Mouse (Mus musculus) intestine, embryonic 14.5 days (tissue): ENCODE data around the gene Chmp2a. TPM values are rescaled to one million over a fixed set of nuclear protein-coding genes. Genes with fewer than 3 reads are reported as not detected.

Source experiments
- polyA plus RNA-seq: library from polyadenylated mRNA; unstranded; fragments of >200 nt; fragmentation: Nextera tagmentation; extraction: Ambion mirVana; gene quantifications from 2 replicates; pipeline ENCODE4 v1.2.1, GENCODE M21; 2014

The Chmp2a gene
- polyA plus RNA-seq, 1 experiment from 2014 or later = 161 TPM

Other genes starting within 250 kb of the Chmp2a start
- gene Zscan18, start 231.2 kb downstream of the Chmp2a start, polyA plus RNA-seq = 7.6 and 8.4 TPM in 2 replicates
- 15.1 and 16.2 TPM in 2 replicates for gene Zfp329, start 215.9 kb downstream of the Chmp2a start, polyA plus RNA-seq
- 28.7 and 29.5 TPM in 2 replicates for gene Zfp110, start 200.0 kb downstream of the Chmp2a start, polyA plus RNA-seq
- gene Zfp128, start 153.6 kb downstream of the Chmp2a start, polyA plus RNA-seq = 4.4 and 4.8 TPM in 2 replicates
- gene Zscan22, start 137.0 kb downstream of the Chmp2a start, polyA plus RNA-seq = 17.4 and 21.6 TPM in 2 replicates
- gene Rps5, start 112.5 kb downstream of the Chmp2a start, polyA plus RNA-seq = 1,510 and 1,578 TPM in 2 replicates
- gene Rnf225, start 107.4 kb downstream of the Chmp2a start, polyA plus RNA-seq = 0.45 and 0.63 TPM in 2 replicates
- 7.4 and 8.3 TPM in 2 replicates for gene Zfp324, start 69.0 kb downstream of the Chmp2a start, polyA plus RNA-seq
- 5.4 and 6.5 TPM in 2 replicates for gene Zfp446, start 57.0 kb downstream of the Chmp2a start, polyA plus RNA-seq
- gene Slc27a5, start 36.6 kb downstream of the Chmp2a start, polyA plus RNA-seq = 0.38 TPM in 1 of 2 replicates, not detected in the other
- gene Trim28, start 35.7 kb downstream of the Chmp2a start, polyA plus RNA-seq = 390 and 414 TPM in 2 replicates
- gene Zbtb45, start 24.8 kb downstream of the Chmp2a start, polyA plus RNA-seq = 23.7 and 26.9 TPM in 2 replicates
- 72.7 and 124 TPM in 2 replicates for gene Ube2m, start 3.5 kb upstream of the Chmp2a start, polyA plus RNA-seq
- gene Mzf1, start 20.0 kb upstream of the Chmp2a start, polyA plus RNA-seq = 2.5 and 2.7 TPM in 2 replicates
- not detected in 2 replicates for gene Vmn1r85, start 60.4 kb upstream of the Chmp2a start, polyA plus RNA-seq
- gene Vmn1r86, start 85.1 kb upstream of the Chmp2a start, polyA plus RNA-seq = not detected in 2 replicates
- gene Vmn1r87, start 105.3 kb upstream of the Chmp2a start, polyA plus RNA-seq = not detected in 2 replicates
- 0.03 TPM in 1 of 2 replicates, not detected in the other for gene Vmn1r88, start 124.8 kb upstream of the Chmp2a start, polyA plus RNA-seq
- not detected in 2 replicates for gene Vmn1r89, start 178.2 kb upstream of the Chmp2a start, polyA plus RNA-seq
- gene Lig1, start 242.5 kb upstream of the Chmp2a start, polyA plus RNA-seq = 110 and 115 TPM in 2 replicates
- gene Zswim9, start 243.9 kb upstream of the Chmp2a start, polyA plus RNA-seq = 4.7 and 6.0 TPM in 2 replicates